Mouse (Mus musculus): ENCODE measurements around the gene Kcnj4.
"Not testable (repeated sequence)": the region's sequence is repeated elsewhere in the genome, so short reads cannot be mapped to it uniquely, and the experiment has no call there.

The Kcnj4 gene

GRCm38 (mm10) chr15:79511553-79512320, 6.7 kb upstream of the Kcnj4 start:
- DNase-seq: peak; percentile 71 to 78

DNA sequence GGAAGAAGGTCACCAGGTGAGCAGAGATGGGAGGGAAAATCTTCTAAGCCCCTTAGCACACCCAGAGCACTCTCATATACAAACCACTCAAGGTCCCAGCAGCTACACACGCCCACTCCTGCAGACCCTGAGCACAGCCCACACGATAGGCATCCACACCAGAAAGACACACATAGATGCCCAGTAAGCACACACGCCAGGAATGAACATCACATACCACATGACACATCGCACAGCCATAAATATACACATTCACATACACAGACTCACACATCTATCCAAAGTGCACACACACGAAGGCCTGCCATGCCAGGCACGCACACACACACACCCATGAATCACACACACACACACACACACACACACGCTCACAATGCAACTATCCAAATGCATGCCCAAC, 5.4 kb upstream of the Kcnj4 start:
- DNase-seq: no peak

- DNase-seq: no peak
Observed at GRCm38 (mm10) chr15:79509998-79510397, 5.0 kb upstream of the Kcnj4 start.

GRCm38 (mm10) chr15:79507055-79507828, 2.2 kb upstream of the Kcnj4 start:
- no peak for DNase-seq

- DNase-seq: no peak
Observed at GRCm38 (mm10) chr15:79506460-79506859, 1.4 kb upstream of the Kcnj4 start.

DNA sequence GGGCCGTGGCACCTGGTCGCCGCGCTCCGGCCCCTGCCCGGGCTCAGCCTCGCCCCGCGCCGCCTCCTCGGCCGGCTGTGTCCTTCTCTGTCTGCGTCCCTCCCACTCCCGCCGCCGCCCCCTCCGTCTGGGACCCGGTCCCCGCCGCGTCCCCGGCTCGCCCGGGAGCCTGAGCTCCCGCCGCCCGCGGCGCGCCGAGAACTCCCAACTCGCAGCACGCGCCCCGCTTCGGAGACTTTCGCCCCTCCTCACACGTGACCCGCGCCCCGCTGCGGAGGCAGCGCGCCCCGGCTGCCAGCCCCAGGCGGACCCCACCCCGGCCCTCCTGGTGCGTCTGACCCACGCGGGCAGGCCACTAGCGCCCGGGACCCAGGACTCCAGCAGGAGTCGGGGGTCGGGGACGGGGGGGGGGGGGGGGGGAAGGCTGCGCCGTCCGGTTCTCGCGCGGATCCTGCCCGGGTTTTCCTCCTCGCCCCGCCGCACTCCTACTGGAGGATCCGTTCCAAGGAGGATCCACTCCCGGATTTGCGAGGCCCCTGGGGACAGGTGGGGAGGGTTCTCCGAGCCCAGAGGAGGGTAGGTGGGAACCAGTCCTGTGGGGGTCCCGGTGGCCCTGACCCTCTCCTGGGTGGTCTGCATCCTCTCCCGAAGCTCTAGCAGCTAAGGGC, 709 bp upstream of the Kcnj4 start:
- DNase-seq: peak; percentile 31 to 49

DNA sequence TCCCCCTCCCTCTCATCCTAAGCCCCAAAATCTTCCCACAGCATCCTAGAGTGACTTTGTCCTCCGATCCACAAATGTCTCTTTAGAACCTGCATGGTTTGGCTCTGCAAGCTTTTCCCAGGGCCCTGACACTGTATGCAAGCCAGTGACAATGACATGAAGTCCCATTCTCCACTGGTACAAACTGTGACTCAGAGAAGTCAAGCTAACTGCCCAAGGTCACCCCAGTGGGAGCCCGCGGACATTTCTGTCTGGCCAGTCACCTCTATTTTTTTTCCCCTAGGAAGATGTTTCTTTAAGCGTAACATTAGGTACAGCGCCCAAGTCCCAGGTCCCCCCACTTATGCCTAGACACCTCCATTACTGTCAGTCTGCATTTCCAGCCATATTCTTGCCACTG, 1.6 kb downstream of the Kcnj4 start:
- no peak for DNase-seq

- no peak for DNase-seq
Observed at GRCm38 (mm10) chr15:79502891-79503341, 2.1 kb downstream of the Kcnj4 start.

DNA sequence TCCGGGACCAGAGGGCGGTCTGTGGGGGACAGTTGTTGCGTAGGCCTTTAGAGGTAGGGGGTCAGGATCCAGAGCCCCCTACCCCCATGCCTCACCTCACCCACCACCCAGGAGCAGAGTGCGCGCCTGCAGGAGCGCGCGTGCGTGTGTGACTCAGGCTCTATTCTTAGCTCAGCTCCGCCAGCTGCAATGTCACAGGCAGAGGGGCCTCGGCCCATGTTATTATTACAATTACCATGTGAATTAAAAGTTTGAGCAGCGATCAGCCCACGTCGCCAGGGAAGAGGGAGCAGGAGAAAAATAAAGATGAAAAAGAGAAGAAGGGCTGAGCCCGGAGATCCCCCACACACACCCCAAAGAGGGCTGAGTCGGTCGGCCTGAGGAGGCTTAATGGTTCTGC, 4.9 kb downstream of the Kcnj4 start:
- no peak for DNase-seq

GRCm38 (mm10) chr15:79493527-79493926, 11.5 kb downstream of the Kcnj4 start:
- no peak for DNase-seq

DNA sequence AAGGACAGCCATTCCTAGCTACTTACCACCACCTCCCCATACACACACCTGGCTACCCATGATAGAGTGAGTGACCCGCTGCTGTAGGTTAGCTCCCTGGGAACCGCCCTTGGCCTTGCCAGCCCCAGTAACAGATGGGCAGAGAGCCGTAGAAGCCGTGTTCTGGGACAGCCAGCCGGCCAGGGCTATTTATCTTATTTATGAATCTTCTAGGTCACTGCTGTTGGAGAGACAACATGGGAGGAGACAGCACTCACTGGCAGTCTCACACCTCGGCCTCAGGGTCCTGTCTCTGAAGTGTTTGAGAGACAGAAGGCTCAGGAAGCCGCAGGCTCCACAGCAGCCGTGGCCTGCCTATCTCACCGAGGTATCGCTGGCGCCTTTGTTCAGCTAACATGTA, 15.6 kb downstream of the Kcnj4 start:
- DNase-seq: no peak

DNA sequence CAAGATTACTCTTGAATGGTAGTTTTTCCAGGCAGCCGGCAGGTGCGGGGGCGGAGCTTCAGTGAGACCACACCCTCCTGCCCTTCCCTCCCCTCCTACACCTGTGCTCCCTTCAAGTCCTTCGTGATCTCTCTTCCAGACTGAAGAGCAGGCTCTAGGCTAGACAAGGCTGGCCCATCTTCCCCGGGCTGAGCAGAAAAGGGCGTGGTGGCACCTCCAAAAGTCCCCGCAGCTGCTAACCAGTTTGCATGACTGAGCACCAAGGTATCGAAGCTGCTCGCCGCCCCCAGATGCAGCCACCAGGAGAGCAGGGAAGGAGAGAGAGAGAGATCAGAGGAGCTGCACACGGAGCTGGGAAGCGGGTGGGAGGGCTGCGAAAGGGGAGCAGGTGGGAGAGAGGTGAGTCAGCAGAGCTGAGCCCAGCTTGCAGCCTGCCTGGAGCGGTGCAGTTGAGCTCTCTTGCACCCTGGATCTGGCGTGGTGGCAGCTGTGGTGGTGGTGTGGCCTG, 23.8 kb downstream of the Kcnj4 start:
- DNase-seq: no peak

- DNase-seq: no peak
Observed at GRCm38 (mm10) chr15:79477227-79477626, 27.8 kb downstream of the Kcnj4 start.

- DNase-seq: no peak
Observed at GRCm38 (mm10) chr15:79473638-79474355, 31.2 kb downstream of the Kcnj4 start.

DNA sequence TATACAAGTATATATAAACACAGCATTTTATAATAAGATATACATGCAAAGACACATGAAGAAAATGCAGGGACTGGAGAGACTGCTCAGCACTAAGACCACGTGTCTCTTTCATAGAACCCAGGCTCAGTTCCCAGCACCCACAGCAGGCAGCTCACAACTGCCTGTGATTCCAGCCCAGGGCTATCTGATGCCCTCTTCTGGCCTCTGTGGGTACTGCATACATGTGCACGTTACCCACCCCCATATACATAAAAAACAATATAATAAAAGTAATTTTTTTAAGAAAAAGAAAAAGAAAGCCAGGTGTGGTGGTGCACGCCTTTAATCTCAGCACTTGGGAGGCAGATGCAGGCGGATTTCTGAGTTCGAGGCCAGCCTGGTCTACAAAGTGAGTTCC, 32.0 kb downstream of the Kcnj4 start:
- no peak for DNase-seq

DNA sequence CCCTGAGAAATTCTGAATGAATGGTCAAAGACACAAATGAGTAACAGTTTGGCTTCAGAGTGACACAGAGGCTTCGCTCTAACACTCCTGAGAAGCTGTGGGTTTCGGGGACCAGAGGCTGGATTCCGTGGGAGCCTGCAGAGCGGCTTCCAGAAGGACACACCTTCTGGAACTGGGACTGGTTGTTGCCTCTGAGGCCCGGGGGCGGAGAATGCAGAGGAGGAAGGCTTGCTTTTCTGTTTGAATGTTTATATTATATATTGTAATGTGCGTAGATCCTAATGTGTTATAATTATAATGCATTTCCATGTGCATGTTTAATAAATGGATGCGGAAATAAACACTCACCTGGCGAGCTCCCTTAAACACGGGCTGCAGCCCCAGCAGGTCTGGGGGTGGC, 33.9 kb downstream of the Kcnj4 start:
- DNase-seq: no peak

DNA sequence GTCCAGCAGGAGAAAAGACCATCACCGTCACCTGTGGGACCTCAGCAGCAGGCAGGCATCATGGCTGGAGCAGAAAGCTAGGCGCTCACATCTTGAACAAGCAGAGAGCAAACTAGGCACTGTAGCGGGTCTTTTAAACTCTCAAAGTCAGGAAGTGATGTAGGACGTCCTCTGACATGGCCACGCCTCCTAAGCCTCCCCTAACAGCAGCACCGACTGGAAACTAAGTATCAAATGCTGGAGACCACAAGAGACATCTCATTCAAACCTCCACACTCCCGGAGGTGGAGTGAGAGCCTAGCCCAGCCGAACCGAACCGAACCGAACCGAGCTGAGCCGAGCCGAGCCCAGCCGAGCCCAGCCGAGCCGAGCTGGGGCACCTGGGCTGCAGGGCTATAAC, 34.5 kb downstream of the Kcnj4 start:
- DNase-seq: no peak

- no peak for DNase-seq
Observed at GRCm38 (mm10) chr15:79469577-79469976, 35.5 kb downstream of the Kcnj4 start.

DNA sequence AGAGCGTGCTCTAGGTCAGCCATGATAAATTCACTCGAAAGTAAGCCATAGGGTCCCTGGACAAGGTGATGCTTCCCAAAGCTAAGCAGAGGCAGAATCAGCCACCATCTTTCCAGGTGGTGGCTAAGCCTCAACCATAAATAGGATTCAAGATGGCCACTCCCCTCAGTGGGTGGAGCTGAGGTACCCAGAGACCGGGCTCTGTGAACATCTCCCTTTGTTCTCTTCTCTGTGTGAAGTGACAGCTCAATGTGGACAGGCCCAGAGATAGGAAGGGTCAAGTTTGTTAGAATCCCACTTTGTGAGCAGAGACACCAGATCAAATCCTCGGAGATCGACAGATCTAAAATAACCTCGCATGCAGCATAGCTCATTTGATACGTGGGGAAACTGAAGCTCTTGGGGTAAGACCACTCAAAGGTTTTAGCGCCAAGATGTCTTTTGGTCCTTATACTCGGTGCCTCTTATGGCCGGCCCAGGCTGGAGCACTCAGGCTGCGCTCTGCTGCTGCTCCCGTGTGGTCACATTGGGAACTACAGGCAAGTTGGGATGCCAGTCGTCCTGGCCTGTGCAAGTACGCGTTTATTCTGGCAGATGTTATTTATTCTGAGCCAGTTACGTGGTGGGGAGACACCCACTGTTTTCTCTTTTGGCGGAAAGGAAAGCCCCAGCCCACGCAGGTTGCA, 38.3 kb downstream of the Kcnj4 start:
- peak; percentile 77 to 89 for DNase-seq

DNA sequence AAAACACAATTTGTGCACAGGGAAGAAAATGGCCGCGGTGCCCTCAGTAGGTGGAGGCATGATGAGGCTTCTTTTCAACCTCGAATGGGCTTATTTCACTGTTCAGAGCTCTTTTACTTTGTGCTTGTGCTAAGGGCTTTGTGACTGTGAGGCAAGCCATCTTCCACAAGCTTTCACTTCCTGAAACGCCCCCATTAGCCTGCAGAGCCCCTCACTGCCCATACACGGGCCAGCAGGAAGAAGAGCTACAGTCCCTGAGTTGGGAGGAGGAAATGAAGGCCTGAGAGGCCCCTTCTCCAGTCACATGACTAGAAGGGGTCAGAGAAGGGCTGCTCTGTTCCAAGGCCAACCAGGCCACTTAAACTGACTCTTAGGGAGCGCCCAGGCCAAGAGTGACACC, 48.5 kb downstream of the Kcnj4 start:
- no peak for DNase-seq

GRCm38 (mm10) chr15:79456104-79456503, 48.9 kb downstream of the Kcnj4 start:
- DNase-seq: not testable (repeated sequence)

Measured in cerebellum, adult 18-20 months (tissue).